Mouse (Mus musculus) liver, adult 2 months (tissue): Measurements from ENCODE around the gene Hadha. TPM values are rescaled to one million over a fixed set of nuclear protein-coding genes. Genes with fewer than 3 reads are reported as not detected.

Experiments used
- DNase-seq: peaks from one replicate; pipeline ENCODE4 v3.0.0-alpha.2; 2011; ENCODE audit warnings: low read depth, low spot score; ENCODE audit errors: extremely low read depth
- H3K27ac ChIP-seq: fragments of 200-500 bp; replicated peaks from 2 replicates; pipeline ENCODE4 v1.5.1; 2012; ENCODE audit warnings: low read depth, mild to moderate bottlenecking, control low read depth, inconsistent platforms, low read length; ENCODE audit not compliant: insufficient read depth
- H3K27me3 ChIP-seq: fragments of 200-500 bp; 2 replicates; pipeline ENCODE4 v1.6.1; 2012; ENCODE audit warnings: mild to moderate bottlenecking, moderate library complexity, low read length, inconsistent platforms; ENCODE audit not compliant: control insufficient read depth, insufficient read depth
- H3K36me3 ChIP-seq: fragments of 200-500 bp; 2 replicates; pipeline ENCODE4 v1.6.1; 2012; ENCODE audit warnings: low read length, inconsistent platforms; ENCODE audit not compliant: control insufficient read depth, insufficient read depth
- H3K4me1 ChIP-seq: fragments of 200-500 bp; 2 replicates; pipeline ENCODE4 v1.6.1; 2011; ENCODE audit warnings: low read length; ENCODE audit not compliant: control insufficient read depth, insufficient read depth
- H3K4me3 ChIP-seq: fragments of 200-500 bp; 2 replicates; pipeline ENCODE4 v1.5.1; 2011; ENCODE audit warnings: low read depth, mild to moderate bottlenecking, control low read depth, low read length, moderate library complexity; ENCODE audit not compliant: insufficient read depth
- H3K79me2 ChIP-seq: fragments of 200-500 bp; 2 replicates; pipeline ENCODE4 v1.6.1; 2012; ENCODE audit warnings: inconsistent platforms, mild to moderate bottlenecking, low read length, moderate library complexity; ENCODE audit not compliant: control insufficient read depth, insufficient read depth
- H3K9ac ChIP-seq: fragments of 200-500 bp; 2 replicates; pipeline ENCODE4 v1.6.1; 2012; ENCODE audit warnings: low read depth, mild to moderate bottlenecking, control low read depth, inconsistent platforms, low read length
- CTCF ChIP-seq: fragments of 200-500 bp; IDR thresholded peaks from 2 replicates; pipeline ENCODE4 v1.5.1; 2011; ENCODE audit warnings: low read depth, low read length, control low read depth
- POLR2A ChIP-seq: fragments of 200-500 bp; IDR thresholded peaks from 2 replicates; pipeline ENCODE4 v1.6.1; 2011; ENCODE audit warnings: low read length, control low read depth; ENCODE audit not compliant: insufficient read depth; ENCODE audit errors: extremely low read depth
- WGBS: fragments of 180-500 bp; shearing (Covaris S2); methylation state at CpG from one replicate; pipeline ENCODE4 v1.1.7; 2018; 5-methylcytosine and 5-hydroxymethylcytosine counted together
- polyA plus RNA-seq: library from polyadenylated mRNA; depleted of rRNA; stranded (reverse); fragments of >200 nt; gene quantifications from 2 replicates; pipeline ENCODE4 v1.2.3, GENCODE M21; 2012
- total RNA-seq: library from RNA; depleted of rRNA; stranded (reverse); fragments of >200 nt; gene quantifications from 2 replicates; pipeline ENCODE4 v1.2.3, GENCODE M21; 2014

The Hadha gene
- total and polyA plus RNA-seq, 2 experiments = 124 to 239 TPM

- Histone ChIP-seq H3K4me3 (peak overlapping the region; percentile 82), H3K27me3 (no peaks in the 10 kb centered on the region), H3K4me1 (peaks cover 12% of the 10 kb centered on the region), H3K27ac (peak overlapping the region; percentile 80), H3K9ac (peak overlapping the region; percentile 71), H3K36me3 (peaks cover 7% of the 10 kb centered on the region), H3K79me2 (peaks cover 25% of the 10 kb centered on the region; the same call in 1 of the 2 replicates)
- WGBS = 5% methylated on average over 13 of the region's 13 CpGs
- TF ChIP-seq CTCF = no peak
- TF ChIP-seq POLR2A = no peak
- peak; percentile 64 for DNase-seq
These were observed 1.1 kb upstream of the Hadha start for GRCm38 (mm10) chr5:30155821-30156629.

DNA sequence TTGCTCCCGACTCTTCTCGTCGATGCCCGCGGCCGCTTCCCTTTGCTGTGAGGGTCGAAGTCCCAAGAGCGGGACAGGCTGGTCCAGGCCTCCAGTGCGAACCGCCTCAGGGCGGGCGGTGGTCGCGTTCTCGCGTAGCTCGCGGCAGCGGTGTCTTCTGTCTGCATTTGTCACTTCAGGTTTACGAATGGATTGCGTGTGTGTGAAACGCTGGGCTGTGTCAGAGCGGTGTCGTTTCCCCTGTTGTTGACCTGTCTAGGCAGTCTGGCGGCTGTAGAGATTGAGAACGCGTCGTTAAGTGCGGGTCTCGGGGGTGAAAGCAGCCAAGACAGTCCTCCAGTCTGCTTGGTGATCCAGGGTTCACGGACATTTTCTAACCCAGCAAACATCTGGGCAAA is 432 bp upstream of the Hadha start:
- peaks cover 2% of the 10 kb centered on the region for H3K36me3 ChIP-seq
- peak overlapping the region; percentile 82 for H3K4me3 ChIP-seq
- peak overlapping the region; percentile 71 for H3K9ac ChIP-seq
- TF ChIP-seq CTCF (no peak), POLR2A (no peak)
- peaks cover 8% of the 10 kb centered on the region for H3K4me1 ChIP-seq
- under 1% methylated on average over 31 of the region's 31 CpGs for WGBS
- no peak for DNase-seq
- H3K27me3 ChIP-seq = no peaks in the 10 kb centered on the region
- peak overlapping the region; percentile 80 for H3K27ac ChIP-seq
- peaks cover 19% of the 10 kb centered on the region; the same call in 1 of the 2 replicates for H3K79me2 ChIP-seq

GRCm38 (mm10) chr5:30154013-30154412 is 949 bp downstream of the Hadha start:
- peak overlapping the region; percentile 82 for H3K4me3 ChIP-seq
- H3K4me1 ChIP-seq = peaks cover 14% of the 10 kb centered on the region
- peaks cover 26% of the 10 kb centered on the region; the same call in 1 of the 2 replicates for H3K79me2 ChIP-seq
- TF ChIP-seq CTCF (no peak), POLR2A (no peak)
- peak; percentile 43 for DNase-seq
- 5% methylated on average over 4 of the region's 4 CpGs for WGBS
- no peaks in the 10 kb centered on the region for H3K27me3 ChIP-seq
- peaks cover 4% of the 10 kb centered on the region for H3K36me3 ChIP-seq
- peak overlapping the region; percentile 98 for H3K27ac ChIP-seq
- H3K9ac ChIP-seq = peak overlapping the region; percentile 84

- TF ChIP-seq CTCF (no peak), POLR2A (no peak)
- H3K4me1 ChIP-seq = peaks cover 17% of the 10 kb centered on the region
- peak; percentile 88 for DNase-seq
- H3K4me3 ChIP-seq = no peak overlapping the region
- H3K36me3 ChIP-seq = peaks cover 4% of the 10 kb centered on the region
- H3K27me3 ChIP-seq = no peaks in the 10 kb centered on the region
- WGBS = 28% methylated on average over 2 of the region's 2 CpGs
- peak overlapping the region; percentile 64; the same call in 1 of the 2 replicates for H3K27ac ChIP-seq
- H3K9ac ChIP-seq = no peak overlapping the region
- peaks cover 29% of the 10 kb centered on the region; the same call in 1 of the 2 replicates for H3K79me2 ChIP-seq
These were observed 1.7 kb downstream of the Hadha start for GRCm38 (mm10) chr5:30153222-30153621.

GRCm38 (mm10) chr5:30152413-30152812 is 2.5 kb downstream of the Hadha start:
- peak; percentile 90 for DNase-seq
- Histone ChIP-seq H3K4me1 (peaks cover 17% of the 10 kb centered on the region), H3K27me3 (no peaks in the 10 kb centered on the region), H3K79me2 (peaks cover 24% of the 10 kb centered on the region; the same call in 1 of the 2 replicates), H3K36me3 (peaks cover 5% of the 10 kb centered on the region; the same call in 1 of the 2 replicates), H3K9ac (no peak overlapping the region), H3K27ac (no peak overlapping the region), H3K4me3 (peak overlapping the region; percentile 33; the same call in 1 of the 2 replicates)
- WGBS = 3% methylated on average over 1 of the region's 1 CpGs
- no peak for TF ChIP-seq POLR2A
- no peak for TF ChIP-seq CTCF

DNA sequence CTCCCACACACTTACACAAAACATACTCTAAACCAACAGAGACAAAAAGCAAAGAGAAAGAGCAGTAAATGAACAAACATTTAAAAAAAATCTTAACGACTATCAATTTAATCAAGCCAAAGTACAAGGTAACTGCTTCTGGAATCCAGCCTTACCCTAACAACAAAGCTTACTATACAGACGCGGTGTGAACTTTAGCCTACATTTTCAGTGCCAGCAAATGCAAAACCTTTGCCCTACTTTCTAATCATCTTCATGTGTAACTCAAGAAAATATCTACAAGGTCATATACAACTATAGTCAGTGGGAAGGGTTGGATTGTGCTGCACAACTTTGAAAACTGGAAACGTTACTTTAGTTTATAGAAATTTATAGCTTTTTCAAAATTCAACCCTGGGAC is 3.0 kb downstream of the Hadha start:
- peaks cover 24% of the 10 kb centered on the region; the same call in 1 of the 2 replicates for H3K79me2 ChIP-seq
- H3K27ac ChIP-seq = peak overlapping the region; percentile 79
- peak overlapping the region; percentile 33; the same call in 1 of the 2 replicates for H3K4me3 ChIP-seq
- WGBS = 9% methylated on average over 4 of the region's 4 CpGs
- no peak overlapping the region for H3K9ac ChIP-seq
- H3K36me3 ChIP-seq = peaks cover 6% of the 10 kb centered on the region
- H3K27me3 ChIP-seq = no peaks in the 10 kb centered on the region
- TF ChIP-seq CTCF (no peak), POLR2A (no peak)
- H3K4me1 ChIP-seq = peaks cover 17% of the 10 kb centered on the region
- peak; percentile 93 for DNase-seq
